Comparison of ENCODE assay signal across 9 mouse cellular contexts in the genomic region with DNA sequence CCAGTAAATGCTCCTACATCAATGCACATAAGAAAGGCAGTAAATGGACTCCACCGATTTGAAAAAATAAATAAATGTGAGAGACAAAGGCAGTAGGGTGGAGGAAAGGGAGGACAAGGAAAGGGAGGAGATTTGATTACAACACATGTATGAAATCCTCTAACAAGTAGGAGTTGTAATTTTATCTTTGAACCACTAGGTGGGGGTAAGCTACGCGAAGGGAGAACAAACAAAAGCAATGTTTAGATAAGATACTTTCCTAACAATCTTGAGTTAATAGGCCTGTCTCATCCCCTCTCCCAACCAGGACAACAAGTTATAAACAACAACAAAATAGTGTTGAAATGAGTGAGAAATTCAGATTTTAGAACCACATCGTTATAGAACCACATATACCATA. TPM values are rescaled to one million over a fixed set of nuclear protein-coding genes. Genes with fewer than 3 reads are reported as not detected.
DNase-seq lines count a peak whose midpoint lies in the region; ATAC-seq and TF ChIP-seq lines count a peak whose summit lies in the region.
"Had no signal": no experiment of that assay in that cellular context is flagged by ENCODE, and none has a peak within 500 bp of the region (broad histone marks: within the 10 kb centered on the region; RNA-seq: fewer than 3 reads in every experiment).

No protein-coding gene starts in this region.

- no peak for ATAC-seq in lung, embryonic 14.5 days (ENCODE audit: insufficient read depth)

- no peak overlapping the region for H3K4me2 ChIP-seq in lung, embryonic 14.5 days

- H3K36me3 ChIP-seq in lung, embryonic 14.5 days (ENCODE audit: insufficient read depth), result no peaks in the 10 kb centered on the region

- no peaks in the 10 kb centered on the region for H3K27me3 ChIP-seq in lung, embryonic 14.5 days (ENCODE audit: insufficient read depth, low read length)

- DNase-seq in cerebellum, adult 11 months, result peak; percentile 3
- no peak for DNase-seq in cerebellum, adult 9-11 months
- peak; percentile 53 for DNase-seq in lung, embryonic 14.5 days
- DNase-seq in lung, adult 2 months, result no peak
- DNase-seq in retina, adult 2 months (ENCODE audit: low read depth, low spot score), result peak; percentile 25
- no peak for DNase-seq in adrenal gland, postnatal 10 days
- no peak for DNase-seq in kidney, postnatal 4 days

- H3K9me3 ChIP-seq in lung, embryonic 14.5 days (ENCODE audit: low read depth, low read length), result no peaks in the 10 kb centered on the region

- WGBS in lung, embryonic 14.5 days, result 10% methylated on average over 4 of the region's 4 CpGs
- 13% methylated on average over 4 of the region's 4 CpGs for WGBS in lung, adult 2 months

- peak; percentile 71 for TF ChIP-seq CTCF in lung, embryonic 14.5 days (IDR thresholded peaks at IDR 0.05; ENCODE audit: low read depth)
- TF ChIP-seq CTCF in lung, adult 2 months (IDR thresholded peaks at IDR 0.05; ENCODE audit: insufficient read depth, low read length), result no peak
- TF ChIP-seq CTCF in cortical plate, adult 2 months (IDR thresholded peaks at IDR 0.05; ENCODE audit: extremely low read depth, insufficient read depth, low read length), result 0 out of 2 replicates have a peak, but pooled peaks have one; percentile 2

- no peaks in the 10 kb centered on the region for H3K4me1 ChIP-seq in lung, embryonic 14.5 days (ENCODE audit: insufficient read depth)
- H3K4me1 ChIP-seq in lung, adult 2 months (ENCODE audit: control insufficient read depth, insufficient read depth, low read length), result no peaks in the 10 kb centered on the region
- no peaks in the 10 kb centered on the region for H3K4me1 ChIP-seq in cortical plate, adult 2 months (ENCODE audit: control insufficient read depth, insufficient read depth, low read length)

- no peak overlapping the region for H3K4me3 ChIP-seq in lung, embryonic 14.5 days (ENCODE audit: low read depth, low read length)
- H3K4me3 ChIP-seq in lung, adult 2 months (replicated peaks; ENCODE audit: extremely low read depth, low read depth, low read length), result no peak overlapping the region
- no peak overlapping the region for H3K4me3 ChIP-seq in cortical plate, adult 2 months (ENCODE audit: insufficient read depth, low read length)
- H3K4me3 ChIP-seq: erythroblast, embryonic 14.5 days had no signal

- no peak overlapping the region for H3K9ac ChIP-seq in lung, embryonic 14.5 days

- no peak overlapping the region for H3K27ac ChIP-seq in lung, embryonic 14.5 days (ENCODE audit: low read depth)
- no peak overlapping the region for H3K27ac ChIP-seq in cortical plate, adult 2 months (ENCODE audit: insufficient read depth, low read length)

- no peak for TF ChIP-seq POLR2A in lung, adult 2 months (IDR thresholded peaks at IDR 0.05; ENCODE audit: borderline replicate concordance, extremely low read depth, low read depth, low read length)
- no peak for TF ChIP-seq POLR2A in cortical plate, adult 2 months (IDR thresholded peaks at IDR 0.05; ENCODE audit: extremely low read depth, insufficient read depth, low read length)

RNA-seq across cellular contexts. Expression of gene Soga3, which starts 36.7 kb away (rescaled TPM):
- polyA plus RNA-seq in lung, embryonic 14.5 days (2014; fragmentation: Nextera tagmentation; extraction: Ambion mirVana), result 0.19 and 0.29 TPM in 2 replicates
- 0.04 TPM in 1 of 2 replicates, not detected in the other for polyA plus RNA-seq in lung, adult 2 months (2012; rRNA removed)
- polyA plus RNA-seq in cortical plate, adult 2 months (2012; rRNA removed), result 39.6 and 40.0 TPM in 2 replicates
- total RNA-seq in adrenal gland, postnatal 10 days (2021), result 10 to 100 TPM in 1 of 2 experiments, 1 to 10 TPM in 1; 6.4 to 10.4 TPM
- polyA plus RNA-seq: erythroblast, embryonic 14.5 days had no signal

Comparison
In these comparisons a context has a peak if more than half of its experiments do, and no peak if none do; other contexts are left out.
1. DNase-seq: peak in cerebellum, adult 11 months (single experiment), lung, embryonic 14.5 days (single experiment) and retina, adult 2 months (single experiment); none in cerebellum, adult 9-11 months (single experiment), lung, adult 2 months (single experiment), adrenal gland, postnatal 10 days (single experiment) and kidney, postnatal 4 days (0 of 2).
2. RNA of gene Soga3, which starts 36.7 kb away (polyA plus RNA-seq): 39.6 to 40.0 TPM in cortical plate, adult 2 months; 0.19 to 0.29 TPM in lung, embryonic 14.5 days and 0.04 TPM in lung, adult 2 months; every median in the first group is over 10 times any median in the second.